Mouse (Mus musculus) embryonic facial prominence, embryonic 15.5 days (tissue): Measurements from ENCODE around the gene Tshz2. TPM values are rescaled to one million over a fixed set of nuclear protein-coding genes. Genes with fewer than 3 reads are reported as not detected.

ENCODE experiments used
- ATAC-seq: fragments of 200-750 bp; cut with Nextera tagmentation; 2 replicates; pipeline ENCODE4 v1.8.0; 2017; ENCODE audit warnings: low read depth, moderate TSS enrichment; ENCODE audit not compliant: insufficient number of reproducible peaks, low FRiP score, low TSS enrichment
- H3K27ac ChIP-seq: fragments of 300-500 bp; sonication (generic); replicated peaks from 2 replicates; pipeline ENCODE4 v1.5.1; 2015; ENCODE audit warnings: mild to moderate bottlenecking, inconsistent platforms
- H3K27me3 ChIP-seq: fragments of 300-500 bp; sonication (generic); 2 replicates; pipeline ENCODE4 v1.6.1; 2015; ENCODE audit warnings: inconsistent platforms
- H3K36me3 ChIP-seq: fragments of 300-500 bp; sonication (generic); 2 replicates; pipeline ENCODE4 v1.6.1; 2015; ENCODE audit warnings: mild to moderate bottlenecking, inconsistent platforms
- H3K4me1 ChIP-seq: fragments of 300-500 bp; sonication (generic); 2 replicates; pipeline ENCODE4 v1.6.1; 2015; ENCODE audit warnings: inconsistent platforms
- H3K4me2 ChIP-seq: fragments of 300-500 bp; sonication (generic); replicated peaks from 2 replicates; pipeline ENCODE4 v1.6.1; 2015; ENCODE audit warnings: mild to moderate bottlenecking, inconsistent platforms
- H3K4me3 ChIP-seq: fragments of 300-500 bp; sonication (generic); replicated peaks from 2 replicates; pipeline ENCODE4 v1.5.1; 2015; ENCODE audit warnings: mild to moderate bottlenecking, inconsistent platforms
- H3K9ac ChIP-seq: fragments of 300-500 bp; sonication (generic); 2 replicates; pipeline ENCODE4 v1.6.1; 2015; ENCODE audit warnings: inconsistent platforms
- H3K9me3 ChIP-seq: fragments of 300-500 bp; sonication (generic); replicated peaks from 2 replicates; pipeline ENCODE4 v1.6.1; 2016; ENCODE audit warnings: inconsistent platforms
- WGBS: fragments of 180-500 bp; shearing (Covaris S2); methylation state at CpG from one replicate; pipeline ENCODE4 v1.1.7; 2015; 5-methylcytosine and 5-hydroxymethylcytosine counted together
- polyA plus RNA-seq: library from polyadenylated mRNA; unstranded; fragments of >200 nt; fragmentation: Nextera tagmentation; extraction: Ambion mirVana; gene quantifications from 2 replicates; pipeline ENCODE4 v1.2.1, GENCODE M21; 2015

Tshz2 gene
- polyA plus RNA-seq, 1 experiment from 2014 or later = 10.5 TPM

GRCm38 (mm10) chr2:170055413-170055812 is 422.6 kb downstream of the Tshz2 start:
- H3K36me3 ChIP-seq = no peaks in the 10 kb centered on the region
- H3K4me1 ChIP-seq = no peaks in the 10 kb centered on the region
- no peaks in the 10 kb centered on the region for H3K9me3 ChIP-seq
- H3K4me3 ChIP-seq = no peak overlapping the region
- no peak overlapping the region for H3K27ac ChIP-seq
- WGBS = 35% methylated on average over 9 of the region's 9 CpGs
- no peak overlapping the region for H3K4me2 ChIP-seq
- no peak for ATAC-seq
- no peak overlapping the region for H3K9ac ChIP-seq
- no peaks in the 10 kb centered on the region for H3K27me3 ChIP-seq

- 84% methylated on average over 14 of the region's 14 CpGs for WGBS
- no peaks in the 10 kb centered on the region for H3K36me3 ChIP-seq
- no peaks in the 10 kb centered on the region for H3K9me3 ChIP-seq
- H3K27me3 ChIP-seq = no peaks in the 10 kb centered on the region
- ATAC-seq = no peak
- H3K4me3 ChIP-seq = no peak overlapping the region
- no peaks in the 10 kb centered on the region for H3K4me1 ChIP-seq
- H3K4me2 ChIP-seq = no peak overlapping the region
- no peak overlapping the region for H3K9ac ChIP-seq
- no peak overlapping the region for H3K27ac ChIP-seq
These were observed 426.0 kb downstream of the Tshz2 start for GRCm38 (mm10) chr2:170058774-170059173.

DNA sequence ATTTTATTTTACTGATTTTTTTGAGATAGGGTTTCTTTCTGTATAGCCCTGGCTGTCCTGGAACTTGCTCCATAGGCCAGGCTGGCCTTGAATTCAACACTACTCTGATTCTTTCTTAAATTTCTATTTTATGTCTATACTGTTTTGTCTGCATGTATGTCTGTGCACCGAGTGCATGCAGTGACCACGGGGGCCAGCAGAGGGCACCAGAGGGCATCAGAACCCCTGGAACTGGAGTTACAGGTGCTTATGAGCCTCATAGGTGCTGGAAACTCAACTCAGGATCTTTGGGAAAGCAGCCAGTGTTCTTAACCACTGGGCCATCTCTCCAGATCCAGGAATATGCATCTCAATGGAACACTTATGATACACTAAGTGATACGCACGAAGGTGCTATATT is 427.3 kb downstream of the Tshz2 start:
- H3K4me1 ChIP-seq = no peaks in the 10 kb centered on the region
- H3K27ac ChIP-seq = no peak overlapping the region
- WGBS = 68% methylated on average over 4 of the region's 4 CpGs

GRCm38 (mm10) chr2:170062378-170062777 is 429.6 kb downstream of the Tshz2 start:
- Histone ChIP-seq H3K9ac (no peak overlapping the region), H3K4me3 (no peak overlapping the region), H3K4me2 (no peak overlapping the region), H3K36me3 (no peaks in the 10 kb centered on the region), H3K27me3 (no peaks in the 10 kb centered on the region), H3K27ac (no peak overlapping the region), H3K9me3 (no peaks in the 10 kb centered on the region), H3K4me1 (no peaks in the 10 kb centered on the region)
- no peak for ATAC-seq
- WGBS = 78% methylated on average over 3 of the region's 3 CpGs

More for the DNA sequence above, 427.3 kb downstream of the Tshz2 start:
- Histone ChIP-seq H3K36me3 (no peaks in the 10 kb centered on the region), H3K27me3 (no peaks in the 10 kb centered on the region), H3K4me2 (no peak overlapping the region), H3K4me3 (no peak overlapping the region), H3K9me3 (no peaks in the 10 kb centered on the region), H3K9ac (no peak overlapping the region)
- no peak for ATAC-seq

GRCm38 (mm10) chr2:170069976-170070375 is 437.2 kb downstream of the Tshz2 start:
- Histone ChIP-seq H3K36me3 (no peaks in the 10 kb centered on the region), H3K4me2 (no peak overlapping the region), H3K9ac (no peak overlapping the region), H3K4me1 (peaks cover 10% of the 10 kb centered on the region), H3K4me3 (no peak overlapping the region), H3K27ac (no peak overlapping the region), H3K27me3 (no peaks in the 10 kb centered on the region), H3K9me3 (no peaks in the 10 kb centered on the region)
- ATAC-seq = no peak
- WGBS = 86% methylated on average over 5 of the region's 5 CpGs

GRCm38 (mm10) chr2:170070641-170071241 is 437.9 kb downstream of the Tshz2 start:
- no peak overlapping the region; the same call in 1 of the 2 replicates for H3K27ac ChIP-seq
- H3K9me3 ChIP-seq = no peaks in the 10 kb centered on the region
- no peaks in the 10 kb centered on the region for H3K27me3 ChIP-seq
- H3K4me2 ChIP-seq = peak overlapping the region; percentile 32
- H3K9ac ChIP-seq = no peak overlapping the region
- no peak overlapping the region for H3K4me3 ChIP-seq
- 40% methylated on average over 15 of the region's 15 CpGs for WGBS
- ATAC-seq = peak; percentile 54
- H3K36me3 ChIP-seq = no peaks in the 10 kb centered on the region
- H3K4me1 ChIP-seq = peaks cover 11% of the 10 kb centered on the region

GRCm38 (mm10) chr2:170076941-170077490 is 444.2 kb downstream of the Tshz2 start:
- H3K4me2 ChIP-seq = no peak overlapping the region
- H3K4me3 ChIP-seq = no peak overlapping the region
- no peak overlapping the region for H3K9ac ChIP-seq
- H3K36me3 ChIP-seq = no peaks in the 10 kb centered on the region
- no peaks in the 10 kb centered on the region for H3K9me3 ChIP-seq
- ATAC-seq = no peak
- no peak overlapping the region; the same call in 1 of the 2 replicates for H3K27ac ChIP-seq
- no peaks in the 10 kb centered on the region for H3K27me3 ChIP-seq
- 21% methylated on average over 6 of the region's 6 CpGs for WGBS
- H3K4me1 ChIP-seq = peaks cover 20% of the 10 kb centered on the region

DNA sequence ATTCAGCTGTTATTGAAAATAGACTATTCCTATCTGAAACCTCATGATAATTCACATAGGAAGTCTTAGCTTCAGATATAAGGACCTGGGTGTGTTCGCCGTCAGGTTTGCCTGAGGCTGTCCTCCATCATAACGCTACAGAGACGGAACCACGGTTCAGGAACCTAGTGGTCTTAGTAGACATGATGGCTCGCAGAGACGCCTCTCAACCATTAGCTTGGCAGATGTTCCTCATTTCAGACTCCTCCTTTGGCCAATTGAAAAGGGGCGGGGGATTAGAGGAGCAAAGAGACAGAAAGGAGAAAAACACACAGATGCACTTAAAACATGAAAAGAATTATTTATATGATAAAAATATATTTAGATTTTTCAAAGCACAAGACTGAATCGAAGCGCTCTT is 445.2 kb downstream of the Tshz2 start:
- ATAC-seq = no peak
- no peaks in the 10 kb centered on the region for H3K9me3 ChIP-seq
- WGBS = 44% methylated on average over 10 of the region's 10 CpGs
- H3K4me1 ChIP-seq = peaks cover 20% of the 10 kb centered on the region
- H3K36me3 ChIP-seq = no peaks in the 10 kb centered on the region
- H3K27ac ChIP-seq = no peak overlapping the region
- no peaks in the 10 kb centered on the region for H3K27me3 ChIP-seq
- H3K4me3 ChIP-seq = no peak overlapping the region
- no peak overlapping the region for H3K4me2 ChIP-seq
- H3K9ac ChIP-seq = no peak overlapping the region

- H3K4me3 ChIP-seq = no peak overlapping the region
- H3K36me3 ChIP-seq = no peaks in the 10 kb centered on the region
- 35% methylated on average over 15 of the region's 15 CpGs for WGBS
- H3K4me2 ChIP-seq = no peak overlapping the region
- ATAC-seq = no peak
- no peak overlapping the region for H3K9ac ChIP-seq
- no peak overlapping the region for H3K27ac ChIP-seq
- H3K9me3 ChIP-seq = no peaks in the 10 kb centered on the region
- H3K27me3 ChIP-seq = no peaks in the 10 kb centered on the region
- H3K4me1 ChIP-seq = peaks cover 20% of the 10 kb centered on the region
These were observed 445.7 kb downstream of the Tshz2 start for GRCm38 (mm10) chr2:170078442-170079017.

DNA sequence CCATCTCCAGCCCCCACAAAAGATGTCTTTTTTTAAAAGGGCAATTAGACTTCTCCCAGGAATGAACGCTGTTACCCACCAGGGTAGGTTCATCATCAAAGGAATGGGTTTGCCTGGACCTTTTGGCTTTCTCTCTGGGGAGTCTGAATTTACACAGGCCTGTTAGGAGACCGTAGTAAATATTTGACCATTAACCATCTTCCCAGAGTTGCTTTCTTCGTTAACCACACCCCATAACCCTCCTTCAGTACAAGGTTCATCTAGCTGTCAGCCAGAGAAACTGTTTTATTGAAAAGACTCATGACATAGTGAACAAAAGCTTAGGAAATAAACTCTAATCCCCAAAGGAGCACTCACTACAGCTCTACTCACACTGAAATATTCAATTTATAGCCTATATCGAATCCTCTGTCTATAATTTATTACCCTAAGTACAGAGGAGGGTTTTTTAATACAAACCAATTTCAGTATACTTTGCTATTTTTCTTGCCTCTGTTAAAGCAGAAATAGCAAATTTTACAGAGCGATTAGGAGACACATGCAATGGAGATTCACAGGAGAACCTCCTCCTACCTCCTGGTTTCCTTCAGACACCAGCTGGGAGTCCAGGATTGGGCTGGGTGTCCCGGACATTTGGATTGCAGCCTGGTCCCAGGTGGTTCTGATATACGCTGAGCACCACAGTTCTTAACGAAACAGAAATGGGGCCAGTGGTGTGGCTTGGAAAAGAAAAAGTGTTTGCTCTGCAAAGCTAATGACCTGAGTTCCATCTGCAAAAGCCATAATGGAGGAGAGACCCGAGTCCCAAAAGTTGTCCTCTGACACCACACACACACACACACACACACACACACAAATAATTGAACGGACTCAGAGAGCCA is 459.0 kb downstream of the Tshz2 start:
- Histone ChIP-seq H3K4me1 (no peaks in the 10 kb centered on the region), H3K4me3 (no peak overlapping the region), H3K27ac (no peak overlapping the region), H3K27me3 (no peaks in the 10 kb centered on the region), H3K9ac (no peak overlapping the region), H3K9me3 (no peaks in the 10 kb centered on the region), H3K4me2 (no peak overlapping the region), H3K36me3 (no peaks in the 10 kb centered on the region)
- no peak for ATAC-seq
- 68% methylated on average over 10 of the region's 10 CpGs for WGBS

- H3K9ac ChIP-seq = no peak overlapping the region
- no peaks in the 10 kb centered on the region for H3K36me3 ChIP-seq
- H3K4me1 ChIP-seq = no peaks in the 10 kb centered on the region
- no peak; the same call in 1 of the 2 replicates for ATAC-seq
- H3K4me2 ChIP-seq = no peak overlapping the region
- H3K4me3 ChIP-seq = no peak overlapping the region
- WGBS = 91% methylated on average over 17 of the region's 17 CpGs
- H3K27me3 ChIP-seq = no peaks in the 10 kb centered on the region
- H3K27ac ChIP-seq = no peak overlapping the region
- H3K9me3 ChIP-seq = no peaks in the 10 kb centered on the region
These were observed 461.4 kb downstream of the Tshz2 start for GRCm38 (mm10) chr2:170094220-170094619.
